Mouse (Mus musculus) cortical plate, adult 2 months (tissue): Measurements from ENCODE around the gene Gm20481. TPM values are rescaled to one million over a fixed set of nuclear protein-coding genes. Genes with fewer than 3 reads are reported as not detected.
"Not testable (repeated sequence)": the region's sequence is repeated elsewhere in the genome, so short reads cannot be mapped to it uniquely, and the experiment has no call there.

Experiments
- H3K27ac ChIP-seq: fragments of 200-500 bp; 2 replicates; pipeline ENCODE4 v1.5.1; 2012; ENCODE audit warnings: low read length, control low read depth, inconsistent platforms; ENCODE audit not compliant: insufficient read depth
- H3K4me1 ChIP-seq: fragments of 200-500 bp; 2 replicates; pipeline ENCODE4 v1.6.1; 2011; ENCODE audit warnings: low read length; ENCODE audit not compliant: control insufficient read depth, insufficient read depth
- H3K4me3 ChIP-seq: fragments of 200-500 bp; 2 replicates; pipeline ENCODE4 v1.5.1; 2011; ENCODE audit warnings: mild to moderate bottlenecking, low read length, control low read depth; ENCODE audit not compliant: insufficient read depth
- CTCF ChIP-seq: fragments of 200-500 bp; IDR thresholded peaks from 2 replicates; pipeline ENCODE4 v1.5.1; 2011; ENCODE audit warnings: mild to moderate bottlenecking, control low read depth, low read length; ENCODE audit not compliant: insufficient read depth; ENCODE audit errors: extremely low read depth
- POLR2A ChIP-seq: fragments of 200-500 bp; IDR thresholded peaks from 2 replicates; pipeline ENCODE4 v1.6.1; 2011; ENCODE audit warnings: mild to moderate bottlenecking, low read length, control low read depth; ENCODE audit not compliant: insufficient read depth; ENCODE audit errors: extremely low read depth
- polyA plus RNA-seq: library from polyadenylated mRNA; depleted of rRNA; stranded (reverse); fragments of >200 nt; gene quantifications from 2 replicates; pipeline ENCODE4 v1.2.3, GENCODE M21; 2012

Gene Gm20481
- polyA plus RNA-seq, 1 experiment, result not detected

DNA sequence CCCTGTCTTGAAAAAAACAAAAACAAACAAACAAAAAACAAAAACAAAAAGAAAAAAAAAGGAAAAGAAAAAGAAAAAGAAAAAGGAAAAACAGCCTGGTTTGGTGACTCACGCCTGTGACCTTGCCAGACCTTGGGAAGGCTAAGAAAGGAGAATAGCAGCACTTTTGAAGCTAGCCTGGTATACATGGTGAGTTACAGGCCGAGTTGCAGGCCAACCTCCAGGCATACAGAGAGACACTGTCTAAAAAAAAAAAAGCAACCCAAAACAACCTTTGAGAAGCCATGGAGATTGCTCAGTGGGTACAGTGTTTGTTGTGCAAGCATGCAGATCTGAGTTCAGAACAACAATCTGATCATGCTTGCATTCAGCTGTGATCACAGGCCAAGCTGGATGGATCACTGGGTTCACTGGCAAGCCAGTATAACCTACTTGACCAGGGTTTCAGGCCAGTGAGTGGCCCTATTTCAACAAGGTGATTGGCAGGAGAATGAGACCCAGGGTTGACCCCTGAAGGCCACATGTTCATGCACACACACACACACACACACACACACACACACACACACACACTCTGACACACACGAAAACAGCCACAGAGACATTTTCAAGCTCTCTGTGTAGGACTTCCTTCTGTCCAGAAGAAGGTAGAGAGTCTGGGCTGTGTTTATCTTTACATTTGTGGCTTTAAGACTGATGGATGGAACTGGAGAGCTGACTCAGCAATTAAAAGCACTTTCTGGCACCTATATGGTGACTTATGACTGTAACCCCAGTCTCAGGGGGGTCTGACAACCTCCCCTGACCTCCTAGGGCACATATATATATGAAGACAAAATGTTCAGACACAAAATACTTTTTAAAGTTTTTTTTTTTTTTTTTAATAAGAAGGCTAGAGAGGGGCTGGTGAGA is 6.1 kb downstream of the Gm20481 start:
- TF ChIP-seq POLR2A, result no peak
- no peak for TF ChIP-seq CTCF
- no peaks in the 10 kb centered on the region for H3K4me1 ChIP-seq
- H3K27ac ChIP-seq, result no peak overlapping the region
- no peak overlapping the region for H3K4me3 ChIP-seq

DNA sequence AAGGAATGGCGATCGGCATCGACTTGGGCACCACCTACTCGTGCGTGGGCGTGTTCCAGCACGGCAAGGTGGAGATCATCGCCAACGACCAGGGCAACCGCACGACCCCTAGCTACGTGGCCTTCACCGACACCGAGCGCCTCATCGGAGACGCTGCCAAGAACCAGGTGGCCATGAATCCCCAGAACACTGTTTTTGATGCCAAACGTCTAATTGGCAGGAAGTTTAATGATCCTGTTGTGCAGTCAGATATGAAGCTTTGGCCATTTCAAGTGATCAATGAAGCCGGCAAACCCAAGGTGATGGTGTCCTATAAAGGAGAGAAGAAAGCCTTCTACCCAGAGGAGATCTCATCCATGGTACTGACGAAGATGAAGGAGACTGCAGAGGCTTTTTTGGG is 7.3 kb downstream of the Gm20481 start:
- no peaks in the 10 kb centered on the region for H3K4me1 ChIP-seq
- no peak overlapping the region for H3K27ac ChIP-seq
- H3K4me3 ChIP-seq, result no peak overlapping the region
- TF ChIP-seq CTCF (no peak), POLR2A (no peak)

DNA sequence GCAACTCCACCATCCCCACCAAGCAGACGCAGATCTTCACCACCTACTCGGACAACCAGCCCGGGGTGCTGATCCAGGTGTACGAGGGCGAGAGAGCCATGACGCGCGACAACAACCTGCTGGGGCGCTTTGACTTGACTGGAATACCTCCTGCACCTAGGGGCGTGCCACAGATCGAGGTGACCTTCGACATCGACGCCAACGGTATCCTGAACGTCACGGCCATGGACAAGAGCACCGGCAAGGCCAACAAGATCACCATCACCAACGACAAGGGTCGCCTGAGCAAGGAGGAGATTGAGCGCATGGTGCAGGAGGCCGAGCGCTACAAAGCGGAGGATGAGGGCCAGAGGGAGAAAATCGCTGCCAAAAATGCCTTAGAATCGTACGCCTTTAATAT is 8.5 kb downstream of the Gm20481 start:
- Histone ChIP-seq H3K27ac (no peak overlapping the region), H3K4me1 (no peaks in the 10 kb centered on the region), H3K4me3 (no peak overlapping the region)
- TF ChIP-seq CTCF (no peak), POLR2A (no peak)

DNA sequence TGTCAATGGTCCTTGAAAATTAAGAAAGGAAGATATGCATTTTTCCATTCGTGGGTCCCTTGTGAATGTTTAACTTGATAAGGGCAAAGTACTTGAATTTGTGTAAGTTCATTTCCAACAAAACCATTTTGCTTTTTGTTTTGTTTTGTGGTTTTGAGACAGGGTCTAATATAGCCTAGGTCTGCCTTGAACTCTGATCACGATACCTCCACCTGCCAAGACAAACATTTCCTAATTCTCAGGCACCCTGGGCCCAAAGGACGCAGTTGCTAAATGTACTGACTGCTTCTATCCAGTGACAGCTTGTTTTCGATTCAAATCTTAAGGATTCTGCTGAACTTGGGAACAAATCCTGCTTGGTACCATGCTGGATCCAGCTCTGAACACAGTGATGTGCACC is 9.9 kb downstream of the Gm20481 start:
- Histone ChIP-seq H3K4me3 (no peak overlapping the region), H3K4me1 (no peaks in the 10 kb centered on the region), H3K27ac (no peak overlapping the region)
- TF ChIP-seq CTCF, result no peak
- TF ChIP-seq POLR2A, result no peak

DNA sequence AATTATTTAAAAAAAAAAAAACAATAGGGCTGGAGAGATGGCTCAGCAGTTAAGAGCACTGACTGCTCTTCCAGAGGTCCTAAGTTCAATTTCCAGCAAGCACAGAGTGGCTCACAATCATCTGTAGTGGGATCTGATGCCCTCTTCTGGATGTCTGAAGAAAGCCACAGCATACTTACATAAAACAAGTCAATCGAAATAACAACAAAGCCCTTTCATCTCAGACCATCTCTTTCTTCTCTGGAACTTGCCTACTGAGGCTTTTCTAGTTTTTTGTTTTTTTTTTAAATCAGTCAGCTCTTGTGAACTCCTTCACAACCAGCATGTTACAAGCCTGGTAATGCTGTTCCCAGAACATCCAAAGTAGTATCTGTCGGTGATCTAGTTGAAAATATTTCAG is 10.9 kb downstream of the Gm20481 start:
- TF ChIP-seq CTCF (peak; percentile 50), POLR2A (no peak)
- Histone ChIP-seq H3K4me1 (no peaks in the 10 kb centered on the region), H3K4me3 (peak overlapping the region; percentile 62; the same call in 1 of the 2 replicates), H3K27ac (peak overlapping the region; percentile 72; the same call in 1 of the 2 replicates)

DNA sequence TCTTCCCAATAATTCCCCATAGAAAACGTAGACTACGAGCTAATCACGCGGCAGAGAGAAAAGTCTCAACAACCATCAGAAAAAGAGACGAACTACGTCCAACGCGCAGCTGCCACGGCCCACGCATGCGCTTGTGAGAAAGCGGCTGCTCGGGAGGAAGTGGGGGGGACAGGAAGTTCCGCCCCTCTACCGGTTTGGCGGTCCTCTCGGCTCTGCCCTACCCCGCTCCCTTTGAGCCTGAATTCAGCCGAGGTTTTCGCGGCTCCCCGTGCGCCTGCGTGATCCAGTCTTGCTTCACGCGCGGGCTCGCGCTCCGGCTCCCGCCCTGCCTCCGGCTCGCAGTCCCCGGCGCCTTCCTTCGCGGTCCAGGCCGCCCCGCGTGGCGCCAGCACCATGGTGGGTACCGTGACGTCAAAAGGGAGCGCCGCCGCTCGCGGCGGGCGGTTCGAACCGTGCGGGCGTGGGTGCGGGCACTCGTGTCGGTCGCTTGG is 12.0 kb downstream of the Gm20481 start, which contains the start of gene Lsm2:
TSS of gene Lsm2 (plus strand) at position 173 of the 491 bp plus-strand sequence.
- peak; percentile 93 for TF ChIP-seq POLR2A
- TF ChIP-seq CTCF, result no peak
- Histone ChIP-seq H3K4me1 (no peaks in the 10 kb centered on the region), H3K27ac (peak within 1 kb of the TSS; percentile 97), H3K4me3 (peak within 1 kb of the TSS; percentile 62)

DNA sequence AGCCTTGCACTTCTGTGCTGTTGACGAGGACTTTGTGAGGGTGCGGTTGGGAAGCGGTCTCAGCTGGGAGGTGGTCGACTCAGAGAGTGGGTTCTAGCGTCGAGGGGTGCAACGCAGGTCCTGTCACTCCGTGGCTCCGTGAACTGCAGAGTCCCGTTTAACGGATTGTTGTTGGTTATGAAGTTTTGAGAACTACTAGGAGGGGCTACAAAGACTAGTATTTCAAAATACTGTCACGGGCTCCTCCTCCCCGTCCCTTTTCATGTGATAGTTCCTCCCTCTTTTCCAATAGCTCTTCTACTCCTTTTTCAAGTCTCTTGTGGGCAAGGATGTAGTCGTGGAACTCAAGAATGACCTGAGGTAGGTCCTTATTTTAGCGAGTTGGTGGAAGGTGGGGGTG is 12.6 kb downstream of the Gm20481 start:
- H3K4me1 ChIP-seq, result no peaks in the 10 kb centered on the region
- peak overlapping the region; percentile 62 for H3K4me3 ChIP-seq
- TF ChIP-seq POLR2A, result no peak
- no peak for TF ChIP-seq CTCF
- no peak overlapping the region for H3K27ac ChIP-seq

DNA sequence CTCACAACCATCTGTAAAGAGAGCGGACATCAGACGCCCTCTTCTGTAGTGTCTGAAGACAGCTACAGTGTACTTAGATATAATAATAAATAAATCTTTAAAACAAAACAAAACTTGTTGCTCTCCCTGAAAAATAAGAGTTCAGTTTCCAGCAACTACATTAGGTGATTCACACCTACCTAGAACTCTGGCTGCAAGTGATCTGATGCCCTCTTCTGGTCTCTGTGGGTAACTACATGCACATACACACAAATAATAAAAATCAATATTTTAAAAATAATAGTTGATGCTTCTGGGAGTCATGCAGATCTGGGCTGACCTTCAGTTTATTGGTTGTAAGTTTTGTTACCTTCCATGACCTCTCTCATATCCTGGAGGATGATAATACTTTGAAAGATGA is 14.5 kb downstream of the Gm20481 start:
- Histone ChIP-seq H3K27ac (no peak overlapping the region), H3K4me1 (no peaks in the 10 kb centered on the region), H3K4me3 (no peak overlapping the region)
- TF ChIP-seq POLR2A, result no peak
- TF ChIP-seq CTCF, result peak; percentile 40; the same call in 1 of the 2 replicates

DNA sequence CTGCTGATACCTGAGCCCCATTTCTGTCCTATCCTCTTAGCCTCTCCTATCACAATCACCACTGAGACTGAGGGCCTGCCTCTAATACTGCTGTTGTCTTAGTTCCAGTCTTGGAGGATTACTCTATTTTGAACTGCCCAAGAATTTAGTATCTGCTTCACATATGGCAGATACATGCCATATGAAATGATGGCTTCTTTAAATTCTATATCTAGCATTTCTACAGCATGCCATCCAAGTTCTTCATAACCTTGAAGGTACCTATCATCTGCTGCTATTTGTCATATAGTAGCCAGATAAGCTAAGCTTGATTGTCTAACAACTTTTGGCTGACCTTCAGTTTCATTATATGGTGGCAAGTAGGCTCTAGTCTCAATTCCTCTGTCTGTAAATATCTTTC is 25.0 kb downstream of the Gm20481 start:
- Histone ChIP-seq H3K4me1 (no peaks in the 10 kb centered on the region), H3K27ac (no peak overlapping the region), H3K4me3 (no peak overlapping the region)
- no peak for TF ChIP-seq CTCF
- TF ChIP-seq POLR2A, result no peak

DNA sequence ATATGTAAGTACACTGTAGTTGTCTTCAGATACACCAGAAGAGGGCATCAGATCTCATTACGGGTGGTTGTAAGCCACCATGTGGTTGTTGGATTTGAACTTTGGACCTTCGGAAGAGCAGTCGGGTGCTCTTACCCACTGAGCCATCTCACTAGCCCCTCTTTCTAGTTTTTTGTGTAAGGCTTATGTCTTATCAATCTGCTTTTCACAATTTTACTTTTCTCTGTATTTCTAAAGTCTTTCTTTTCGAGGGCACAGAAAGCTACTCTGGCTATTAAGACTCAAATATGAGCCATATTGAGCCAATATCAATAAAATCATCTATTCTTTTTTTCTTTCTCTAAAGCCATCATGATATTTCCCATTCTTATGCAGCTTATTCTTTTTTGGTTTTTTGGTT is 25.5 kb downstream of the Gm20481 start:
- not testable (repeated sequence) for H3K4me1 ChIP-seq, H3K4me3 ChIP-seq, H3K27ac ChIP-seq

DNA sequence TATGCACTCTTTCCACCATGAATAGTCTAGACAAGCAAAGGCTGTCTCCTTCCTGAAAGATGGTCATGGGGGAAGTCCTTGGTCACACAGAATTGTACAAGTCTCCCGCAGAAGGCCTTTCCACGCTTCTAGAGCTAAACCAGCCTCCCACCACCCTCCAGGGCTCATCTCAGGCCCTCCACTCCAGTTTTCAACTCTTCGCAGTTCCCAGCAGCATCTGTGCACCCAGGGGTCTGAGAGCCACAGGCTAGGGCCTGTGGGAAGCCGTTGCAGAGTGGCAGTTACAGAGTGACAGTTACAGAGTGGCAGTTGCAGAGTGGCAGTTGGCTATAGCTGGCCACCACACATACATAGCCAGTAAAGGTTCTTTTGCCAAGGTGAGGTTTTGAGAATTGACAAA is 26.2 kb downstream of the Gm20481 start:
- not testable (repeated sequence) for H3K27ac ChIP-seq, H3K4me3 ChIP-seq, H3K4me1 ChIP-seq
